Mouse (Mus musculus) gastrocnemius, adult 2 months (tissue): ENCODE results near the gene Dnaaf5. TPM values are rescaled to one million over a fixed set of nuclear protein-coding genes. Genes with fewer than 3 reads are reported as not detected.

Experiments
- DNase-seq: peaks from one replicate; pipeline ENCODE4 v3.0.0; 2022
- H3K27ac ChIP-seq: fragments of 200-600 bp; 2 replicates; pipeline ENCODE4 v1.8.1; 2022; ENCODE audit warnings: mild to moderate bottlenecking
- H3K4me3 ChIP-seq: fragments of 200-600 bp; 2 replicates; pipeline ENCODE4 v1.8.1; 2022; ENCODE audit warnings: mild to moderate bottlenecking, moderate library complexity
- CTCF ChIP-seq: fragments of 200-600 bp; IDR thresholded peaks from 2 replicates; pipeline ENCODE4 v1.8.1; 2022; ENCODE audit warnings: antibody characterized with exemption, mild to moderate bottlenecking, moderate library complexity
- intact Hi-C: fragments of 180-260 bp; cut with DNase I; formaldehyde crosslinking; loops from one replicate; pipeline ENCODE4 v1.15.1; 2025
- total RNA-seq, 2 experiments: library from RNA; stranded (reverse); gene quantifications; 2 replicates each; pipeline ENCODE4 v1.2.3; 2021

Gene Dnaaf5
- total RNA-seq, 2 experiments from 2014 or later: 14.1 to 16.7 TPM

DNA sequence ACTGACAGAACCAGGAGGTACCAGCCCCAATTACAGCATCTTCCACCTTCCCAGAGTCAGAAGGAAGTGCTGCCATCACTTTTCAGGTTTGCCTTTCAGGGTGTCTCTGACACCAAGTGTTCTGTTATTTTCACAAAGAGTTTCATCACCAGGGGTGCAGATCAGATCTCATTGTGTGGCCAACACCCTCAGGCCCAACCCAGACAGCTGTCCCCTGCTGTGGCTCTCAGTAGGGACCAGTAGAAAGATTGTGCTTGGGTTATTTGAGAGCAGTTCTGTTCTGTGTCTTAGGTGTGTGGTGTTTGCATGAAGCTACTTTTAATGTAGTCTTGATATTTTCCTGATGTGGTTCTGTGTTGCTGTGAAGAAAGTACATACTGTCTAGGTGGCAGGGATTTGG, 58.2 kb downstream of the Dnaaf5 start:
- intact Hi-C loops: no loop called here
- no peak overlapping the region for H3K27ac ChIP-seq
- DNase-seq: no peak
- TF ChIP-seq CTCF: no peak
- H3K4me3 ChIP-seq: no peak overlapping the region

DNA sequence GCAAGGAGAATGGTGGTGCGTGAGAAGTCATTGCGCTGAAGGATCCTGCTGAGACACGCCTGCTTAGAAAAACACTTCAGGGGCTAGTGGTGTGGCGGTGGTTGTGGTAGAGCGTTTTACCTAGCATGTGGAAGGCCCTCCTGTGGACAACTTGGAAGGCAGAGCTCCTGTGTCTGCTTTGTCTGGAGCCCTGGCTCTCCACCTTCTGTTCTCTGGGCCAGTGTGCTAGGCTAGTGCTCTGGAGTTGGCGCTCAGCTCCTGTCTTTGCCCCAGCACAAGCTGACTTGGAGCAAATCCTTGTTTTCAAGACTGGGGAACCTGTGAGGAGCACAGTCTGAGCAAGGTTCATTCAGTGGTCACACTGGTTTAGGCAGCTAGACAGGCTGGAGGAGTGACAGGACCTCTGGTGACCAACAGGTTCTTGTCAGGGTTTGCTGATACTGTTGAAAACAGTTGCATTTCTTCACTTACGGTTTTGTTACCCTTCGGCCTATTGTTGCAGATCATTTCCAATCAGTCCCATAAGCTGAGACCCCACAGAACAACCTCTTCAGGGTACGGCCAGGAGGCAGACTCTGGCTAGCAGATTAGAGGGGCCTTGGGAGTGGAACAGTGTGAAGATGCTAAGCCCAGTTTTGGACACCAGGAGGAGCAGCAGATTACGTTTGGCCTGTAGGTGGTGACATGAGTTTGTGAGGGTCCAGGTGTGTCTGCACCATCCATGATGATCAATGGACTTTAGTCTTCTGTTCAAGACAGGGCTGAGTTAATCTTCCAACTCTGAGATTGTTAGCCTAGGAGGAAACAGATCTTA, 59.1 kb downstream of the Dnaaf5 start:
- peak; percentile 36 for TF ChIP-seq CTCF
- intact Hi-C loops: no loop called here
- DNase-seq: no peak

DNA sequence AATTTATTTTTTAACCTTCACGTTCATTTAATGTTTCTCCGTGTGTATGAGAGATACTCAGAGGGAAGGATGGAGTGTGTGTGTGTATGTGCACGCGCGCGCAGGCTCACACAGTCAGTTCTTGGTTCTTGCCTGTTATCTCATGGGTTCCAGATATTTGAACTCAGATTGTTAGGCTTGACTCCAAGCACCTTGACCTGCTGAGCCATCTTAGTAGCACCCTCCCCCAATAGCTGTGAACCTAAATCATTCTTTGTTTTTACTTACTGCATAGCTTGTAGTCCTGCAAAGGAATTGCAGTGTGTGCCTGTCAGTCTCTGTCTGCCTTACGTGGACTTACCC, 59.6 kb downstream of the Dnaaf5 start:
- DNase-seq: no peak
- no peak overlapping the region for H3K4me3 ChIP-seq
- TF ChIP-seq CTCF: no peak
- intact Hi-C loops: no loop called here
- H3K27ac ChIP-seq: no peak overlapping the region

More for the DNA sequence above, 59.1 kb downstream of the Dnaaf5 start:
- no peak overlapping the region for H3K27ac ChIP-seq
- H3K4me3 ChIP-seq: no peak overlapping the region

DNA sequence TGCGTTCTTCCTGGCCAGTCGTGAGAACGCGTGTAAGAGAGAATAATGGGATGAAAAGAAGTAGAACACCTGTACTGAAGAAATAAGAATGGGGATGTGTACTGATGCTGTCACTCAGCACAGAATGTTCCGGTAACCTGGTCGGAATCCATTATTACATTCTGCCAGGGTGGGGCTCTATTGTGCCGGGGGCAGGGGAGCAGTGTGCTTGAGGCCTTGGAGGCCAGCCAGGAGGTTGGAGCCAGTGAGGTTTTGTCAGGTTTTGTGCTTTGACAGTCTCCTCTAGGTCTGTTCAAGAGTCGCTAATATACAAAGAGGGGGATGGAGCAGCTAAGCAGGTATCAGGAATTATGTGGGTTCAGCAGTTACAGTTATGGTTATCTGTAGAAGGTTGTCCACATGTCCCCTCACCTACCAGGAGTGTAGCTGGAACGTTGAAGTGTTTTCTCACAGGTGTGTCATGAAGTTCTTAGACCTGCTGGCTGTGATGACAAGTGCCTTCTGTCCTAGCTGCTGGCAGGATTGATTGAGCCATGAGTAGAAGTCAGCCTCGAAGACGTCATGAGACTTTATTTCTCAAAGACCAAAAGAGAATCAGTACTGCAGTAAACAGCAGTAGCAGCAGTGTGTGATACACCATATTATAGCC, 61.8 kb downstream of the Dnaaf5 start:
- Histone ChIP-seq H3K27ac (peak overlapping the region; percentile 24; the same call in 1 of the 2 replicates), H3K4me3 (no peak overlapping the region)
- DNase-seq: no peak
- intact Hi-C loops: no loop called here
- no peak for TF ChIP-seq CTCF

DNA sequence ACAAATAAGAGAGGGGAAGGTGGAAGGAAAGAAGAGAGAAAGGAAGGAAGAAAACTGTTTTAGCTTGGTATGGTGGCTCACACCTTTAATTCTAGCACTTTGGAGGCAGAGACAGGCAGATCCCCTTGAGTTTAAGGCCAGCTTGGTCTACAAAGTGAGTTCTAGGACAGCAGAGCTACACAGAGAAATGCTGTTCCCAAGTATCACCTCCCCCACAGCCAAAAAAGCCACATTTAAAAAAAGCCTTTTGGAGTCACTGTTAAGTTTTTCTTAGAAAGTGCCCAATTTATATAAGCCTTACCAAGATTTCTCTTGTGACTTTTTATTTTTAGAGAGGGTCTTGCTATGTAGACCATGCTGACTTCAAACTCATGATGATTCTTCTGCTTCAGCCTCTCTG, 64.3 kb downstream of the Dnaaf5 start:
- Histone ChIP-seq H3K27ac (peak overlapping the region; percentile 49; the same call in 1 of the 2 replicates), H3K4me3 (no peak overlapping the region)
- no peak for TF ChIP-seq CTCF
- no peak for DNase-seq
- intact Hi-C loops: no loop called here

DNA sequence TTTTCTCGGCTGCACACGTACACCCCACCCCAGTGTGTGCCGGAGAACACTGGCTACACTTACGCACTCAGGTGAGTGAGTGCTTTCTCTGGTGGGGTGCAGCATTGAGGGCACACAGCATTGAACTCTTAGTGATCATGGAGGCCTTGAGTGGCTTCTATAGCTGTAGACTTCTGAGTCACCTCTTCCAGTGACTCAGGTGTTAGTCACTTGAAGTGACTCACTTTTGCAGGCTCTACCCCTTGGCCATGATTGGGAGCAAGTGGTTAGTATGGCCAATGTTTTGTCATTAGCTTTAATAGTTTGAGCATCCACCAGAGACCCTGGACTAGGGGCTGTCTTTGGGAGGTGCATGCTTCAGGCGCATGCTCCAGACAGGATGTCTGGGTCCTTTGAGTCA, 65.2 kb downstream of the Dnaaf5 start:
- Histone ChIP-seq H3K27ac (peak overlapping the region; percentile 49; the same call in 1 of the 2 replicates), H3K4me3 (no peak overlapping the region)
- intact Hi-C loops: no loop called here
- DNase-seq: no peak
- TF ChIP-seq CTCF: no peak

DNA sequence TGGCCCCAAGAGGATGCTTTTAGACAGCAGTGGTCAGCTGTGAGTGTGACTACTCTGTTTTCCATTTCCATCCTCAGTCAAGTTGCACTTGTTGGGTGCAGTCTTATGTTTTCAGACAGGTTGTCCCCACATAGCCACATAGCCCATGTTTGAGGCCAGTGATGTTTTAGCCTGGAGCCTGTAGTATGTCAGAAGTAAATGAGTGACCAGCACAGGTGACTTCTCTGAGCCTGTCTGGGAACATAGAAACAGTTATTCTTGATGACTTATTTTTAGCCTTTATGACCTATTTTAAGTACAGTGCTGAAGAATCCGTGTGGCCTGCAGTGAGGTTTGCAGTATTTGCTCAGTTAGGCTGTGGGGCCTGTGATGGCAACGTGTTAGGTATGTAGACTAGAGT, 66.1 kb downstream of the Dnaaf5 start:
- peak overlapping the region; percentile 87 for H3K27ac ChIP-seq
- TF ChIP-seq CTCF: no peak
- DNase-seq: no peak
- intact Hi-C loops: no loop called here
- H3K4me3 ChIP-seq: peak overlapping the region; percentile 5; the same call in 1 of the 2 replicates

DNA sequence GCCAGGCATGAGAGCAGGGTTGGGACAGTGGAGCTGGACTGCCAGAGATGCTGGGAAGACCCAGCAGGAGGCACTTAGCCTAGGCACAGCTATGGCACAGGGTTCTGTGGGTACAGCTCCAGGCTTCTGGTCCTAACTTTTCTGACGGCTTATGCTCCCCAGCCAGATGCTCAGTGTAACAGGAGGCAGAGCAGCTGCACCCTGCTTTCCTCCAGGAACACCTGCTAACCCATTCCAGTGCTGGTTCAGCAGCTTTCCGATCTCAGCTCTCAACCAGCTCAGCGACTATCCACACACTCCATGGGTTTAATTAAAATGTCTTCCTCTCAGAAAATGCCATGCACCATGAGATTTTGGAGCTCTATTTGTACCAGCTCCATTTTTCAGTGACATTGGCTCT, 66.8 kb downstream of the Dnaaf5 start:
- no peak for TF ChIP-seq CTCF
- H3K27ac ChIP-seq: peak overlapping the region; percentile 87
- intact Hi-C loops: no loop called here
- peak; percentile 56 for DNase-seq
- H3K4me3 ChIP-seq: 0 out of 2 replicates have a peak overlapping the region, but pooled peaks have one; percentile 5

DNA sequence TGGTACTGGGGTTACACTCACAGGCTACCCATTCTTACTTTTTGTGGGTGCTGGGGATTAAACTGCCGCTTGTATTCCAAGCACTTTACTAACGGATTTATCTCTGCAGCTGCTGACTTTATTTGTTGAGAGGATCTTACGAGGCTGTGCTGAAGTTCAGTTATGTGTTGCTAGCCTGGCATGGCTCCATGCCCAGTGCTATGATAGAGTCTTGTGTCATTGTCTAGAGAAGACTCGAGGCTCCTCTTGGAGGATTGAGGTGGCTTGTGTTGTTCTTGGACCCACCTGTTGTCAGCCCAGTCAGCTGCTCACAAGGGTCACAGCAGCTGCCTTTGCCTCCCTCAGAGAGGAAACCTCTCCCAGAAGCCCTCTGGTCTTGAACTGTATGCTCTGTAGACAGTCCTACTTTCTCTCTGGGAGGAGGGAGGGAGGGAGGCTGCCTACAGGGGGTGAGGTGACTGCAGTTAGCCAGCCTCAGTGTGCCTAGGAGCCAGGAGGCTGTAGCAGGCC, 70.0 kb downstream of the Dnaaf5 start:
- intact Hi-C loops: no loop called here
- no peak overlapping the region for H3K4me3 ChIP-seq

DNA sequence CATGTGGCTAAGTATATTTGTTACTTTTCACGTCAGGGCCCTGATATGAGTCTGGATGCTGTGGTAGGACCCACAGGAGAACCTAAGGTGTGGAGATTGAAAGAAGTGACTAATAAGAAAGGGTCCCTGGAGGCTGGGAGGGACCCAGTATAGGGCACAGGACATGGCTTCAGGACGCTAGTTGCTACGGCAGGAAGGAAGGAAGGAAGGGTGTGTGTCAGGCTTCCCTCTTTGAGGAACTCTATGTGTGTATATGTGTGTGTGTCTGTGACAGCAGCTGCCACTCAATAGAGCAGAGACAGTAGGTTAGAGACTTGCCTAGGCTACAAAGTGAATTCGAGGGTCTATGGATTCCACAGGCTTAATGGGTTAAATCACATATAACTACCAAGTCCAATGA, 70.6 kb downstream of the Dnaaf5 start:
- peak overlapping the region; percentile 85 for H3K27ac ChIP-seq

More for the DNA sequence above, 70.0 kb downstream of the Dnaaf5 start:
- DNase-seq: no peak
- H3K27ac ChIP-seq: peak overlapping the region; percentile 85
- TF ChIP-seq CTCF: no peak

DNA sequence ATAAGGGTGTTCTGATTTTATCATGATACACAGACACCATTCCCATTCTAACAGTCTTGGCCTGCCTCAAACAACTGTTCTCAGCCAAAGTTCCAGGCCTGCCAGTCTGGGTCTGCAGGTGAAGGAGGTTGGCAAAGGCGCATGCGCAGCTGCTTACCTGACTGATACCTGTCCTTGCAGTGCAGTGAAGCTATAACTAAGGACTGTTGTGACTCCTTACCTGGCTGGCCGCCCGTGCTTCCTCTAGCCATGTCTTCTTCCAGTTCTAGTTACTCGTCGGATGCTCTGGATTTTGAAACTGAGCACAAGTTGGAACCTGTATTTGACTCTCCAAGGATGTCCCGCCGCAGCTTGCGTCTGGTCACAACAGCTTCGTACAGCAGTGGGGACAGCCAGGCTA, 73.3 kb downstream of the Dnaaf5 start:
- no peak overlapping the region for H3K4me3 ChIP-seq

More for the DNA sequence above, 70.6 kb downstream of the Dnaaf5 start:
- no peak overlapping the region for H3K4me3 ChIP-seq
- intact Hi-C loops: no loop called here
- no peak for DNase-seq
- TF ChIP-seq CTCF: no peak

DNA sequence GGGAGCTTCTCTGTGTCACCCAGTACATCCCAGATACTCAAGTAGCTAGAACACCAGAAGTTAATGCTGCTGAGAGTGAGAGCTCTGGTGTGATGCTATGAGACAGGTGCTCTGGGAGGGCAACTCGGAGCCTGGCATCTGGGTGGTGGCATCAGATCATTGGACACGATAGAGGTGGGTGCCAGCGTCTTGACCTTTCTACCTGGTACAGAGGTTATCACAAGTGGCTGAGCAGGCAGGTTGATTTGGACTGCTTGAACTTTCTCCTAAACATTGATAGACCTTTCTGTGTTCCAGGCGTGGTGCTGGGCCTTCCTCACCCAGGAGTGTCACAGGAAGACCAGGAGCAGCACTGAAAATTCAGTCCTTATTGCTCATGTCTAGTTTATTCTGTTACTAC, 77.2 kb downstream of the Dnaaf5 start:
- H3K4me3 ChIP-seq: no peak overlapping the region
- intact Hi-C loops: no loop called here
- DNase-seq: no peak
- TF ChIP-seq CTCF: no peak
- no peak overlapping the region for H3K27ac ChIP-seq

More for the DNA sequence above, 73.3 kb downstream of the Dnaaf5 start:
- no peak for DNase-seq
- TF ChIP-seq CTCF: no peak
- H3K27ac ChIP-seq: no peak overlapping the region
- intact Hi-C loops: no loop called here

DNA sequence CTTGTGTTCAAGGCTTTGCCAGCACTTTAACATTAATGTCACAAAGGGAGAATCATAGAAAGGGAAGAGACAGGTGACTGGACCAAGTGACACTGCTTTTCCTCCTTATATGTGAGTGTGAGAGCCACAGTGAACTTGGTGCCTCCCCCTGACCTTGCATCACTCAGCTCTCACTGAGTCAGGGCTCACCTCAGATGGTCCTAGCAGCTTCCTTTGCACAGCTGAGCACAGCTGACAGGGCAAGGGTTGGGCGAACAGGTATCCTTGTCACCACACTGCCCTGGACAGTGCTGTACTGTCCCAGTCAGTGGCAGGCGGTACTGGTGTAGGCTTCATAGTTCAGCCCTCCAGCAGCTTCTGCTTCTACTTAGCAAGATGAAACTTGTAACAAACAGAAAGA, 77.6 kb downstream of the Dnaaf5 start:
- intact Hi-C loops: no loop called here
- no peak overlapping the region for H3K4me3 ChIP-seq
- H3K27ac ChIP-seq: no peak overlapping the region
- no peak for TF ChIP-seq CTCF
- no peak for DNase-seq

DNA sequence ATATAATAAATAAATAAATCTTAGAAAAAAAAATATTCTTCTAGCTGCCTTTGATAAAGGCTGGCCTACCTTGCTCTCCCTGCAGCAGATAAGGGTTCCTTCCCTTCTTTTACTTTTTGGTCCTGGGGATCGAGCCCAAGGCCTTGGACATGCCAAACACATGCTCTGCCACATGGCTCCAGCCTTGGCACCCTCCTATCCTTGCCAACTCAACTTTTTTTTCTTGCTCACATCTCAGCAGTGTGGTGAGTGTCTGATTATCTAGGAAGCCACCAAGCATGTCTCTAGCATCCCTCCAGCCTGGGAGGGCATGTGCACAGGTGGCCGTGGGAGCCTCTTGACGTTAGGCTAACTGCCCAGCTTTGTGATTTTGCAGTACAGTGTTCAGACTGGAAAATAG, 78.3 kb downstream of the Dnaaf5 start:
- intact Hi-C loops: no loop called here
- H3K4me3 ChIP-seq: no peak overlapping the region
- no peak overlapping the region for H3K27ac ChIP-seq
- no peak for DNase-seq
- TF ChIP-seq CTCF: no peak
